Mouse (Mus musculus) megakaryocyte, adult 5-6 weeks (primary cell): Measurements from ENCODE around the gene Clca3b. TPM values are rescaled to one million over a fixed set of nuclear protein-coding genes. Genes with fewer than 3 reads are reported as not detected.
A peak's percentile ranks its signal among the peaks of the same experiment; 100 is the strongest.
"Not testable (repeated sequence)": the region's sequence is repeated elsewhere in the genome, so short reads cannot be mapped to it uniquely, and the experiment has no call there.

ENCODE experiments used
- ATAC-seq: 2 replicates; pipeline ENCODE4 v1.8.0; 2016; ENCODE audit warnings: mild to moderate bottlenecking, inconsistent platforms; ENCODE audit not compliant: poor library complexity, severe bottlenecking
- total RNA-seq, 2 experiments: library from RNA; stranded (forward) in 1 of 2; stranded (reverse) in 1 of 2; fragments of 153-499, 151-499 nt in 1 of 2; fragments of 221-1000, 200-1000 nt in 1 of 2; gene quantifications; 2 replicates each; pipeline versions ENCODE4 v1.2.3 to v1.2.4; 2015 to 2017

Clca3b gene
- not detected in 2 replicates for total RNA-seq (2015)
- total RNA-seq (2017) = not detected in 2 replicates

- not testable (repeated sequence) for ATAC-seq
Observed at GRCm38 (mm10) chr3:144849014-144849556, at the start of gene Clca3b. Clca3b (minus strand) TSS chr3:144849357.

GRCm38 (mm10) chr3:144897042-144897678 lies 48.0 kb upstream of the Clca3b start:
- no peak for ATAC-seq

- no peak for ATAC-seq
Observed at GRCm38 (mm10) chr3:144890246-144890758, 41.1 kb upstream of the Clca3b start.

DNA sequence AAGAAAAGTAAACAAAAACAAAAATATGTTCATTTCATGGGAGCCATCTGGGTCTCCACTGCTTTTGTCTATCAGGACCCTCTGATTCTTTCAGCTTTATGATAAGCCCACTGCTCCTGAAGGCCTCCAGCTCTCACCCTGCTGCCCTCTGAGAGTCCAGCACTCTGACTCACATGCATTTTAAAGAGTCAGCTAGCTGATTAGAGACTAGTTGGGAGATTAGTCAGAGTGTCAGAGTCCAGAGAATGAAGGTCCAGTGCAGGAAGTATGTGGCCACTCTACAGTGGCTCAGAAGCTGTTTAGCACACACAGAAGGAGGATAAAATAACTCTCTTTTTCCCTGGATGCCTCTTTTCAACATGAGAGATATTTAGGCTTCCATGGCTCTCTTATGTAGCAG lies 37.8 kb upstream of the Clca3b start:
- no peak for ATAC-seq

DNA sequence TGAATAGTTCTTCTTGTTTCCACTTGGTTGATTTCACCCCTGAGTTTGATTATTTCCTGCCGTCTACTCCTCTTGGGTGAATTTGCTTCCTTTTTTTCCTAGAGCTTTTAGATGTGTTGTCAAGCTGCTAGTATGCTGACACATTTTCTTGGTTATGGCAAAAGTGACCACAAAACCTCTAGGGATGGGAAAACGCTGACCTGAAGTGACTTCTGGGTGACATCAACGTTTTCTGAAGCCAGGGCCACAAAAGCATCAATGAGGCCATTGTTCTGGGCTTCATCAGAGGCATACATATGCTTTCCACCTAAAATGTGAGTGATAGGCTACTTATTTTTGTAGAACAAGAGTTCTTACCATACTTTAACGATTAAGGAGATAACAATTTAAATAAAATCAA lies 22.9 kb upstream of the Clca3b start:
- not testable (repeated sequence) for ATAC-seq

- ATAC-seq = no peak
Observed at GRCm38 (mm10) chr3:144849584-144849983, 427 bp upstream of the Clca3b start.

- ATAC-seq = no peak
Observed at GRCm38 (mm10) chr3:144827257-144827656, 21.9 kb downstream of the Clca3b start.

GRCm38 (mm10) chr3:144825151-144825550 lies 24.0 kb downstream of the Clca3b start:
- ATAC-seq = peak; percentile 51; the same call in 1 of the 2 replicates

GRCm38 (mm10) chr3:144823331-144823730 lies 25.8 kb downstream of the Clca3b start:
- no peak for ATAC-seq

DNA sequence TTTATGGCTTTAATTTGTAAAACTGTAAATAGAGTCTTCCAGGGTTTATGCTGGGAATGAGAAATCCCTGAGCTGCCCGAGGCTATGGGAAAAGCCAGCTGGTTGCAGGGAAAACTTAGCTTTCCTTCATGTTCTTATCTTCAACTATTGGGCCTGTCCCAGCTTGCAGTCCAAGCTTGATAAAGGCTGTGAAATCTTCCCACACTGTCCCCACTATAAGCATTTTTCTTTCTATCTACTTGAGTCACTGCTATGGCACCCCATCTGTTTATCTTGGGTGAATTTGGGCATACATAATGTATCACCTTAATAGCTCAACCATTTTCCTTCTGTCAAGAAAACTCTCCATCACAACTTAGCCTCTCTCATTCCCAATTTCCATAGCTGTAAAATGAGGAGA lies 28.5 kb downstream of the Clca3b start:
- ATAC-seq = no peak

DNA sequence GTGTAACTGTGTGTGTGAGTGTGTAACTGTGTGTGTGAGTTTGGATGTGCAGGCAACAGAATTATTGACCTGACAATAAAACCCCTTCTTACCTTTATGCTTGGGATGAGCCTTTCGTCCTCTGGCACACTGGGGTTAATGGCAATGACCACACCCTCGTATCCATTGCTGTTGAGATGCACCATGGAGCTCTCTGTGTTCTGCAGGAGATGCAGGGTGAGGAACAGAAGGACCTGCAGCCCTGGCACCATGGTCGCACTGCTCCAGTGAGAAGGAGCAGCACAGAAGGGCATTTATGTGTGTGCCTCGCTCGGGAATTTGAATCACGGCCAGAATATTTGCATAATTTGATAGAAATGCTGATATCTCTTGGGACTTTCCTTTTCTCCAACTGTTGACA lies 29.9 kb downstream of the Clca3b start, which contains the start of gene Clca3a2:
TSS of gene Clca3a2 (minus strand) at position 276 of the 400 bp plus-strand sequence.
- ATAC-seq = not testable (repeated sequence)

GRCm38 (mm10) chr3:144813336-144813735 lies 35.8 kb downstream of the Clca3b start:
- ATAC-seq = not testable (repeated sequence)

- no peak for ATAC-seq
Observed at GRCm38 (mm10) chr3:144811821-144812220, 37.3 kb downstream of the Clca3b start.

- ATAC-seq = not testable (repeated sequence)
Observed at GRCm38 (mm10) chr3:144808153-144808925, 40.8 kb downstream of the Clca3b start.

DNA sequence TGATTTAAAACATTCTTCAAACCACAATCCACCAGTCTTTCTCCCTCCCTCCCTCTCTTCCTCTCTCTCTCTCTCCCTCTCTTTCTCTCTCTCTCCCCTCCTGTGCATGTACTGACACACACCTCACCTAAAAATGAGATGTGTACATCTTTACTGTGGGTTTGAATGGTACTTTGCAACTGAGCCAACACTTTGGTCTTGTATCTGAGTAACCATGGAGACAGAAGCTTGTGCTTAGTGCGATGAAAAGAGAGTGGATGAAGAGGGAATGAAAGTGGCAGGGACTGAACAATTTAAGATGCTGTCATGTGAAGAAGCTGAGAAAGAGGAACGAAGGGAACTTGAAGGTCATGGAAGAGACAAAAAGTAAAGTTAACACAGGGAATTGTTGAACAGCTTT lies 42.5 kb downstream of the Clca3b start:
- not testable (repeated sequence) for ATAC-seq

DNA sequence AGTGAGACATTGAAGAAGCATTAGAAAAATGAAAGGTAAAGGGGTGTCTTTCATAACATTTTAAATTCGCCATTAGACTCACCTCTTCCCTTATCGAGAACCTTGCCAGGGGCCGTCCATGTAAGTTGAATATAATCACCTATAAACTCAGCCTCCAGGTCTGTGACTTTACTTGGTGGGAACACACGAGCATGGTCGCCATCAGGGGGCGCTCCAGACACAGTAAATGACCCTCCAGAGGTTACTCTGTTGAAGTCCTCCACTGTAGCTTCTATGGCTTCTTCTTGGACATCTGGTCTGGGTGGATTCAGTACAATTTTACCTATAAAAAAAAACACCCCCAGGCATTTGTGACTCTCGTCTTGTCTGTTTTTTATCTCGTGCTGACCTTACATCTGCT lies 47.3 kb downstream of the Clca3b start:
- no peak; the same call in 1 of the 2 replicates for ATAC-seq

DNA sequence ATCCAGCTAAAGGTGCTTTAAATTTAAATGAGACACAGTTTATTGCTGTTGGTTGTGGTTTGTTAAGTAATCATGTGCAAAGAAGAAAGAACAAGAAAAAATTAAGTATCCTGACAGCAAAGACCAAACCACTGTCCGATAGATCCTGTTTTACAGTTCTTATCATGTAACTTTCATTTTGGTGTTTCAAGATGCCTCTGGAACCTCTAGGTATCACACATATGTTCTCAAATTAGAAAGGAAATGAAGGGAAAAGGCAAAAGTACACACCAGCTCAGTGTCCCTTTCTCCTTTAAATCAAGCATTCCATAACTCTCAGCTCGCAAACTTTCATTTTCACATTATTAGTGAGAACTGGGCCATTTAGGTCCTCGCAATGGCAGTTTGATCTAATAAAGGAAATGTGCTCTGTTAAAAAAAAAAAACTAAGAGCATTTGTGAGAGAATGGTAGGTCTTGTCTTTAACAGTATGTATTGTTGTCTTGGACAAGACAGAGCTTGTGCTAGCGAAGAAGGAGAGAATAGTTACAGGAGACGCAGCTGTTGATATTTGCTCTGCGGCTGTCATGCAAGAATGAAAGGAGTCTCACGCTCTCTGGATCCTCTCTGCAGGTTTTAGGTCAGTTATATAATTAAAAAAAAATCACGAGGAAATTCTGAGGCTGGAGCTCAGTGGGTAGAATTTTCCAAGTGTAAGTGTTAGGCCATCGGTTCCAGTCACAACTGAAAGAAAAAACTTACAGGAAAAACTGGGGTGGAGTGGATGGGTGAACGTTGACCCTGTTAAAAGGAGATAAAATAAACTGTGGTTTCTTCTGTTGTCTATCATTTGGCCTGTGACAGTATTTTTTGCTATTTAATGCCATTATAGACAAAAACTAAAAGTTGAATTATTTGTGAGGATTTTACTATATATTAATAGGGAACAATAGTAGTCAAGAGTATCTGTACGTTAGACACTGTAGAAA lies 63.7 kb downstream of the Clca3b start:
- no peak for ATAC-seq
